Mouse (Mus musculus): ENCODE measurements at regions not wholly inside any gene's neighbourhood (a gene's known extent, or its start where the extent isn't known, plus 50 kb on each side); places are given as distances from the start of the nearest gene placed in this dataset.

DNA sequence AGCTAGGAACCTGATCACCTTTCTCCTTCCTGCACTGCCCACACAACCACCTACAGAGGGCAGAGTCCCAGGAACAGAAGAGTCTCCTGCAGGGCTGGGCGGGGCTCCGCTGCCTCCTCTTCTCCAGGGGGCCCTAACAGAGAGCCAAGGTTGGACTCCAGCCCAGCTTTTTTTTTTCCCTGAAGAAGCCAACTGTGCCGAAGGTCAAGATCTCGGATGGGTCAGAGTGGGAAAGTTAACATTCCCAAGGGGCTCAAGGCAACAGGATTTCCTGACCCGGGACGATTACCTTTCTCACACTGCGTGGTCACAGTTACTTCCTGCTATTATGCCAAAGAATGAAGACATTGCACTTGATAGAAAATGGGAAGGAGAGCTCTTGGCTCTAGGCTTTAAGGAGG is 156.2 kb upstream of the Gli2 start:
- TF ChIP-seq MAFK (IDR thresholded peaks at IDR 0.05; ENCODE audit: insufficient read depth, low read depth, low read length) (no peak), ZNF384 (IDR thresholded peaks at IDR 0.05; ENCODE audit: low read depth, low read length) (no peak), CHD2 (IDR thresholded peaks at IDR 0.05; ENCODE audit: low read depth, low read length) (no peak)
